In genomic region chr17:46455110-46455691, GRCm38 (mm10) we compare ENCODE assay signal across 8 mouse cellular contexts. TPM values are rescaled to one million over a fixed set of nuclear protein-coding genes. Genes with fewer than 3 reads are reported as not detected.
DNase-seq lines count a peak whose midpoint lies in the region; ATAC-seq and TF ChIP-seq lines count a peak whose summit lies in the region.

No protein-coding gene starts in this region.

- H3K27me3 ChIP-seq in megakaryocyte, embryonic 14.5 days (replicated peaks) = peaks cover 92% of the 10 kb centered on the region
- H3K27me3 ChIP-seq in intestine, embryonic 15.5 days (replicated peaks) = peaks cover 74% of the 10 kb centered on the region
- H3K27me3 ChIP-seq in liver, embryonic 15.5 days = peaks cover 93% of the 10 kb centered on the region

- no peak overlapping the region for H3K9ac ChIP-seq in intestine, embryonic 15.5 days
- no peak overlapping the region for H3K9ac ChIP-seq in liver, embryonic 15.5 days

- H3K4me3 ChIP-seq in megakaryocyte, embryonic 14.5 days (replicated peaks) = peak overlapping the region; percentile 24
- peak overlapping the region; percentile 33 for H3K4me3 ChIP-seq in embryonic fibroblast, embryonic 13.5 days (ENCODE audit: insufficient read depth, low read length)
- peak overlapping the region; percentile 38 for H3K4me3 ChIP-seq in intestine, embryonic 15.5 days (replicated peaks)
- peak overlapping the region; percentile 15 for H3K4me3 ChIP-seq in liver, embryonic 15.5 days (replicated peaks)

- H3K36me3 ChIP-seq in megakaryocyte, embryonic 14.5 days (replicated peaks; ENCODE audit: low read length) = no peaks in the 10 kb centered on the region
- no peaks in the 10 kb centered on the region for H3K36me3 ChIP-seq in intestine, embryonic 15.5 days
- no peaks in the 10 kb centered on the region for H3K36me3 ChIP-seq in liver, embryonic 15.5 days (replicated peaks)

- no peak overlapping the region for H3K27ac ChIP-seq in embryonic fibroblast, embryonic 13.5 days (ENCODE audit: insufficient read depth, low read length)
- H3K27ac ChIP-seq in intestine, embryonic 15.5 days = no peak overlapping the region
- H3K27ac ChIP-seq in liver, embryonic 15.5 days (replicated peaks) = no peak overlapping the region

- no peak for TF ChIP-seq POLR2A in embryonic fibroblast, embryonic 13.5 days (IDR thresholded peaks at IDR 0.05; ENCODE audit: low read depth, low read length)

- peak overlapping the region; percentile 86 for H3K4me2 ChIP-seq in intestine, embryonic 15.5 days (replicated peaks)
- H3K4me2 ChIP-seq in liver, embryonic 15.5 days = peak overlapping the region; percentile 55

- H3K9me3 ChIP-seq in megakaryocyte, embryonic 14.5 days = peaks cover 9% of the 10 kb centered on the region
- H3K9me3 ChIP-seq in intestine, embryonic 15.5 days = no peaks in the 10 kb centered on the region
- H3K9me3 ChIP-seq in liver, embryonic 15.5 days (replicated peaks) = no peaks in the 10 kb centered on the region

- WGBS in intestine, embryonic 15.5 days = 1% methylated on average over 33 of the region's 33 CpGs
- WGBS in liver, embryonic 15.5 days (ENCODE audit: insufficient replicate concordance) = 1% methylated on average over 33 of the region's 33 CpGs

- DNase-seq in retina, embryonic 14.5 days (ENCODE audit: low spot score) = peak; percentile 55
- no peak for DNase-seq in adipocyte (ENCODE audit: low spot score)
- DNase-seq in ovary, postnatal 14 days (ENCODE audit: low spot score) = no peak

- no peak for TF ChIP-seq CTCF in embryonic fibroblast, embryonic 13.5 days (IDR thresholded peaks at IDR 0.05; ENCODE audit: borderline replicate concordance, insufficient read depth, low read length)

- peaks cover 32% of the 10 kb centered on the region for H3K4me1 ChIP-seq in megakaryocyte, embryonic 14.5 days
- H3K4me1 ChIP-seq in embryonic fibroblast, embryonic 13.5 days (ENCODE audit: control insufficient read depth, insufficient read depth, low read length) = 0 out of 2 replicates have a peak, but pooled peaks cover 3% of the 10 kb centered on the region
- peaks cover 32% of the 10 kb centered on the region for H3K4me1 ChIP-seq in intestine, embryonic 15.5 days (replicated peaks)
- H3K4me1 ChIP-seq in liver, embryonic 15.5 days (replicated peaks) = peaks cover 20% of the 10 kb centered on the region

- ATAC-seq in megakaryocyte, adult 5-6 weeks (ENCODE audit: poor library complexity, severe bottlenecking) = no peak
- ATAC-seq in intestine, embryonic 15.5 days = peak; percentile 51
- ATAC-seq in liver, embryonic 15.5 days (ENCODE audit: insufficient read depth) = no peak

RNA-seq across cellular contexts. Expression of gene Slc22a7, which starts 16.9 kb away (rescaled TPM):
- not detected in 2 replicates for polyA plus RNA-seq in megakaryocyte, embryonic 14.5 days (2012; ENCODE audit: insufficient read depth, low replicate concordance)
- not detected in 2 replicates for total RNA-seq in megakaryocyte, adult 5-6 weeks (2015)
- not detected in 2 replicates for total RNA-seq in megakaryocyte, adult 5-6 weeks (2017)
- polyA plus RNA-seq in embryonic fibroblast, embryonic 13.5 days (2011; ENCODE audit: insufficient read length, low read depth, missing spikeins) = not detected in 2 replicates
- polyA plus RNA-seq in intestine, embryonic 15.5 days (2015; fragmentation: Nextera tagmentation; extraction: Ambion mirVana) = not detected in 2 replicates
- polyA plus RNA-seq in liver, embryonic 15.5 days (2015; fragmentation: Nextera tagmentation; extraction: Ambion mirVana) = not detected in 2 replicates

RNA-seq across cellular contexts. Expression of gene Crip3, which starts 26.5 kb away (rescaled TPM):
- polyA plus RNA-seq in megakaryocyte, embryonic 14.5 days (2012; ENCODE audit: insufficient read depth, low replicate concordance) = not detected in 2 replicates
- not detected in 2 replicates for total RNA-seq in megakaryocyte, adult 5-6 weeks (2015)
- total RNA-seq in megakaryocyte, adult 5-6 weeks (2017) = not detected in 2 replicates
- polyA plus RNA-seq in embryonic fibroblast, embryonic 13.5 days (2011; ENCODE audit: insufficient read length, low read depth, missing spikeins) = not detected in 2 replicates
- 0.92 TPM in 1 of 2 replicates, not detected in the other for polyA plus RNA-seq in intestine, embryonic 15.5 days (2015; fragmentation: Nextera tagmentation; extraction: Ambion mirVana)
- not detected in 2 replicates for polyA plus RNA-seq in liver, embryonic 15.5 days (2015; fragmentation: Nextera tagmentation; extraction: Ambion mirVana)

RNA-seq across cellular contexts. Expression of gene Ttbk1, which starts 32.3 kb away (rescaled TPM):
- polyA plus RNA-seq in megakaryocyte, embryonic 14.5 days (2012; ENCODE audit: insufficient read depth, low replicate concordance) = 0.06 and 0.60 TPM in 2 replicates
- total RNA-seq in megakaryocyte, adult 5-6 weeks (2015) = not detected in 2 replicates
- 0.04 TPM in 1 of 2 replicates, not detected in the other for total RNA-seq in megakaryocyte, adult 5-6 weeks (2017)
- polyA plus RNA-seq in embryonic fibroblast, embryonic 13.5 days (2011; ENCODE audit: insufficient read length, low read depth, missing spikeins) = 0.27 and 0.35 TPM in 2 replicates
- 0.24 and 0.26 TPM in 2 replicates for polyA plus RNA-seq in intestine, embryonic 15.5 days (2015; fragmentation: Nextera tagmentation; extraction: Ambion mirVana)
- 0.01 TPM in 2 replicates for polyA plus RNA-seq in liver, embryonic 15.5 days (2015; fragmentation: Nextera tagmentation; extraction: Ambion mirVana)

RNA-seq across cellular contexts. Expression of gene Dnph1, which starts 41.3 kb away (rescaled TPM):
- polyA plus RNA-seq in megakaryocyte, embryonic 14.5 days (2012; ENCODE audit: insufficient read depth, low replicate concordance) = 6.5 and 14.6 TPM in 2 replicates
- total RNA-seq in megakaryocyte, adult 5-6 weeks (2015) = 10.1 and 10.4 TPM in 2 replicates
- total RNA-seq in megakaryocyte, adult 5-6 weeks (2017) = 4.3 and 5.9 TPM in 2 replicates
- 7.2 and 9.9 TPM in 2 replicates for polyA plus RNA-seq in embryonic fibroblast, embryonic 13.5 days (2011; ENCODE audit: insufficient read length, low read depth, missing spikeins)
- 48.7 and 48.9 TPM in 2 replicates for polyA plus RNA-seq in intestine, embryonic 15.5 days (2015; fragmentation: Nextera tagmentation; extraction: Ambion mirVana)
- 17.5 and 17.7 TPM in 2 replicates for polyA plus RNA-seq in liver, embryonic 15.5 days (2015; fragmentation: Nextera tagmentation; extraction: Ambion mirVana)
